Mouse (Mus musculus): ENCODE measurements around the gene Tspan15.

DNA sequence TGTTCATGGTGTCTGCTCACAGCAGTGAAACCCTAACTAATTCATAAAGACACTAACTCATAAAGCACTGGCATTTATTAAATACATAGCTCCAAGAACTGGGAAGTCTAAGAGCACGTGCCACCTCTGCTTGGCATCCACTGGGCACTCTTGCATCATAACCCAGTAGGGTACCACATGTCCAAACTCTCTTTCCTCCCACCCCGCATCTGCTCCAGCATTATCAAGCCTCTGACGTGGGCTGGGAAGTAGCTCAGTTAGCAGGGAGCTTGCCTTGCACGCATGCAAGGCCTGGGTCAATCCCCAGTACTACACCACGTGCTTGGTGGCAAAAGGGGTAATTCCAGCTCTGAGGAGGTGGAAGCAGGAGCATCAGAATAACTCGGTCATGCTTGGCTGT is 5.1 kb upstream of the Tspan15 start:
- TF ChIP-seq CTCF (IDR thresholded peaks at IDR 0.05; ENCODE audit: insufficient read depth, low read length) (no peak), POLR2A (IDR thresholded peaks at IDR 0.05; ENCODE audit: borderline replicate concordance, extremely low read depth, low read depth, low read length) (no peak)

All from lung, adult 2 months (tissue).